Mouse (Mus musculus) lung, embryonic 16.5 days (tissue): ENCODE measurements at regions not wholly inside any gene's neighbourhood (a gene's known extent, or its start where the extent isn't known, plus 50 kb on each side); places are given as distances from the start of the nearest gene placed in this dataset.

Source experiments
- ATAC-seq: fragments of 200-750 bp; cut with Nextera tagmentation; 2 replicates; pipeline ENCODE4 v1.8.0; 2017; ENCODE audit warnings: low read depth, mild to moderate bottlenecking, moderate library complexity
- H3K27ac ChIP-seq: fragments of 300-500 bp; sonication (generic); 2 replicates; pipeline ENCODE4 v1.5.1; 2014; ENCODE audit warnings: mild to moderate bottlenecking, control low read depth, low read length
- H3K27me3 ChIP-seq: fragments of 300-500 bp; sonication (generic); 2 replicates; pipeline ENCODE4 v1.6.1; 2014; ENCODE audit warnings: low read depth, low read length, mixed read lengths; ENCODE audit not compliant: control insufficient read depth, insufficient read depth
- H3K36me3 ChIP-seq: fragments of 300-500 bp; sonication (generic); 2 replicates; pipeline ENCODE4 v1.6.1; 2014; ENCODE audit warnings: low read length; ENCODE audit not compliant: control insufficient read depth, insufficient read depth
- H3K4me1 ChIP-seq: fragments of 300-500 bp; sonication (generic); replicated peaks from 2 replicates; pipeline ENCODE4 v1.6.1; 2014; ENCODE audit warnings: low read length, mixed read lengths; ENCODE audit not compliant: control insufficient read depth, insufficient read depth
- H3K4me2 ChIP-seq: fragments of 300-500 bp; sonication (generic); 2 replicates; pipeline ENCODE4 v1.6.1; 2014; ENCODE audit warnings: low read depth, low read length, control low read depth
- H3K4me3 ChIP-seq: fragments of 300-500 bp; sonication (generic); 2 replicates; pipeline ENCODE4 v1.5.1; 2014; ENCODE audit warnings: mild to moderate bottlenecking, low read length, control low read depth
- H3K9ac ChIP-seq: fragments of 300-500 bp; sonication (generic); 2 replicates; pipeline ENCODE4 v1.6.1; 2014; ENCODE audit warnings: low read length, control low read depth
- H3K9me3 ChIP-seq: fragments of 300-500 bp; sonication (generic); 2 replicates; pipeline ENCODE4 v1.6.1; 2016; ENCODE audit warnings: low read length; ENCODE audit not compliant: control insufficient read depth
- WGBS: fragments of 180-500 bp; shearing (Covaris S2); extraction: QIAGEN DNeasy Blood & Tissue Kit; methylation state at CpG from one replicate; pipeline ENCODE4 v1.1.7; 2014; 5-methylcytosine and 5-hydroxymethylcytosine counted together

DNA sequence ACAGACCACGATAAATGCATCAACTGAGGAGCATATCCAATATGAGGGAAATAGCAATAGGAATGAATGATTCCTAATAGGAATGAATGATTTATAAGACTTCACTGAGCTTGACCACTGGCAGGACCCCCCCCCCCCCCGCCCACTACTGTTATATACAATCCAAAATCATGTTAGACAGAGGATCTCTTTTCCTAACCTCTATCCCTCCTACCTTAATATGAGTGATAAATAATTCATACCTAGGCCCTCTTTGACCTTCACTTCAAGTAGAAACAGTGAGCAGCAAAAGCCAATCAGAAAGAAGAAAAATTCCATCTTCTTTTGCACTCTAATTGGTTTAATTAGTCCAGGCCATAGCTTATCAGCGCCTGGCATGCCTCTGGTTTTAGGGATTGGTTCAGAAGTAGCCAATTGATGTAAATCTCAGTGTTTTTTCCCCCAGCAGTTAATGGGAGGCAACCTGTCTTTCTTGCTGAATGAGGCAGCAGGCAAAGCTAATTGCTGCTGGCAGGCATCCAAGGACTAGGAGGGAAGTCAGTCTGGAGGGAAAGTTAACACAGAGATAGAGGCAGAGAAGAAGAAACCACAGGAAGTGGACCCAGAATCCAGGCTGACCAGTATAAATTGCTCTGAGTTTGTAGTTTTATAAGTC is 136.7 kb upstream of the Cxxc4 start:
- Histone ChIP-seq H3K36me3 (no peaks in the 10 kb centered on the region), H3K27me3 (no peaks in the 10 kb centered on the region), H3K4me1 (0 out of 2 replicates have a peak, but pooled peaks cover 3% of the 10 kb centered on the region), H3K9ac (no peak overlapping the region), H3K27ac (no peak overlapping the region), H3K4me2 (no peak overlapping the region), H3K4me3 (no peak overlapping the region), H3K9me3 (no peaks in the 10 kb centered on the region)
- no peak for ATAC-seq
- WGBS: 63% methylated on average over 3 of the region's 3 CpGs

DNA sequence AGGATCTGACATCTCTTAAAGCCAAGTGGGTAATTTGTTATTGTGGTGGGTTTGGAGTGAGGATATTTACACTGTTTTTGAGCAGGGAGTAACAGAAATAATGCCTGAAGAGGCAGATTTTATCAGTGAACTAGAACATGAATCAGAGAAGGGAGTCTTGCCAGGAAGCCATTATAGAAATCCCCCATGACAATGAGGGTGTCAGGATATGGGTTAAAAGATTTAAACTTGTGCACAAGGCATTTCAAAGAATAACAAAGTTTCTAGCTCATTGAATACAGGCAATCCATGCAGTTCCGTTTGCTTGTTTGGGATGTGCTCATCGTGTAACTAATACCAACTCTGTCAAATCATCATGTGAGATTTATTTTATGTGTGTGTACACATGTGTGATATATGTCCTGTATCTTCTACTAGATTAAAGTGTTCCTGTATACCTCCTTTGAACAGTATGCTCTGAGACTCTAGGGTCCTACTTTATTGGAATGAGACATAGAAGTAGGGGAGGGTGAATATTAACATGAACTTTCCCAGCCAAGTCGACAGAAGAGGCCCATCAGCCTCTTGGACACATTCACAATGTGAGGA is 134.0 kb upstream of the Cxxc4 start:
- no peaks in the 10 kb centered on the region for H3K27me3 ChIP-seq
- no peaks in the 10 kb centered on the region for H3K36me3 ChIP-seq
- no peak overlapping the region for H3K4me3 ChIP-seq
- no peaks in the 10 kb centered on the region for H3K9me3 ChIP-seq
- H3K27ac ChIP-seq: no peak overlapping the region
- WGBS: 60% methylated on average over 3 of the region's 3 CpGs
- no peak overlapping the region for H3K4me2 ChIP-seq
- 0 out of 2 replicates have a peak, but pooled peaks cover 3% of the 10 kb centered on the region for H3K4me1 ChIP-seq
- H3K9ac ChIP-seq: no peak overlapping the region
- ATAC-seq: no peak

DNA sequence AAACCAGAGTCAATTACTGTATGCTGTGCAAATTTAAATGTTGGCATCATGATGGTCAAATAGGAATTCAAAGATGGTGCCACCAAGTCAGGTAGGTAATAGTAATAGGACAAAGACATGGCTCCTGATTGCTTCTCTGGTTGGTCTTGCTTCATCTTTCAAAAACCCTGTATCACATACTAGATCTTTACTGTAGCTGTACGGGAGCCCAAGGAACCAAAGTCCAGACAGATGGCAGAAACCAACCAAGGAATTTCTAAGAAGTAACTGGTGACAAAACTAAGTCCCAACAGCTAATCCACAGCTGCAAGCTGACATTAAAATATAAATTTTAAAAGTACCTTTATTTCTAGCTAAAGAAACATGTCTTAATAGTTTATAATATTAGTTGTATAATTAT is 131.7 kb upstream of the Cxxc4 start:
- Histone ChIP-seq H3K4me1 (0 out of 2 replicates have a peak, but pooled peaks cover 3% of the 10 kb centered on the region), H3K36me3 (no peaks in the 10 kb centered on the region), H3K27ac (no peak overlapping the region), H3K4me3 (no peak overlapping the region), H3K4me2 (no peak overlapping the region), H3K9ac (no peak overlapping the region), H3K27me3 (no peaks in the 10 kb centered on the region), H3K9me3 (no peaks in the 10 kb centered on the region)
- 46% methylated on average over 1 of the region's 1 CpGs for WGBS
- no peak for ATAC-seq

DNA sequence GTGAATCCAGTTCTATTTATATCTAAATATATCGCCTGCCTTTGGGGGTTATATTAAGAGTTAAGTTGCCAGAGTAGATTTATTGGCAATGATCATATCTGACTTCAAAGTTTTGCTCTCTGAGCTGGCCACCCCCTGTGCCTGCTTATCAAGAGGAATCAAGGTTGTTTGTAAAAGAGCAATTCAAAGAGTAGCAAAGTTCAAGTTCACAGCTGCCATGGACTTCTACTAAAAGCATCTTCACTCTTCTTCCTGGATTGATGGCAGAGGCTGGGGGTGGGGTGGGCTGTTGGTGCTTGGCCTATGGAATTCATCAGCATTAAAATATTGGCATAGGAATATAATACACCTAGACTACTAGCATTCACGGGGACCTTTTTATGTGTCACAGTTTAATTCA is 131.2 kb upstream of the Cxxc4 start:
- no peaks in the 10 kb centered on the region for H3K4me1 ChIP-seq
- no peak for ATAC-seq
- 68% methylated on average over 2 of the region's 2 CpGs for WGBS

DNA sequence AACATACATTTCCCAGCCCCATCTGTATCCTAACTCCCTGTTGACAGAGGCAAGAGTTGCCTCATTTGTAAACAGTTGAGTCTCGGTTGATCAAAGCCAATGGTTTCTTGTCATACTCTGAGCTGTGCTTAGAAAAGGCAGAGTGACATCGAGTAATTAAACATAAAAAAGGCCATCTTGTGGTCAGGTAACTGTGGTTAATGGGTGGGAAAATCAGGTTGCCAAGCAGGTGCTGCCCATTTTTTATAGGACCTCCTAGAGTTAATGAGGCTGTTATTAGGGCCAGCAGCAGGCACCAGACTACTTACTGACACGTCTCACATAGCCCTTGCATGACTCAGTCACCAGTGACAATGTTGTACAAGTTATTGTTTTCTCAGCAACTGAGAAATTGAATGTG is 130.7 kb upstream of the Cxxc4 start:
- Histone ChIP-seq H3K4me1 (no peaks in the 10 kb centered on the region), H3K4me2 (no peak overlapping the region), H3K27ac (no peak overlapping the region), H3K9me3 (no peaks in the 10 kb centered on the region), H3K36me3 (no peaks in the 10 kb centered on the region), H3K27me3 (no peaks in the 10 kb centered on the region), H3K9ac (no peak overlapping the region), H3K4me3 (no peak overlapping the region)
- ATAC-seq: no peak
- WGBS: 53% methylated on average over 3 of the region's 3 CpGs

More for the DNA sequence above, 131.2 kb upstream of the Cxxc4 start:
- Histone ChIP-seq H3K4me2 (no peak overlapping the region), H3K4me3 (no peak overlapping the region), H3K9ac (no peak overlapping the region), H3K27me3 (no peaks in the 10 kb centered on the region), H3K36me3 (no peaks in the 10 kb centered on the region), H3K27ac (no peak overlapping the region), H3K9me3 (no peaks in the 10 kb centered on the region)

DNA sequence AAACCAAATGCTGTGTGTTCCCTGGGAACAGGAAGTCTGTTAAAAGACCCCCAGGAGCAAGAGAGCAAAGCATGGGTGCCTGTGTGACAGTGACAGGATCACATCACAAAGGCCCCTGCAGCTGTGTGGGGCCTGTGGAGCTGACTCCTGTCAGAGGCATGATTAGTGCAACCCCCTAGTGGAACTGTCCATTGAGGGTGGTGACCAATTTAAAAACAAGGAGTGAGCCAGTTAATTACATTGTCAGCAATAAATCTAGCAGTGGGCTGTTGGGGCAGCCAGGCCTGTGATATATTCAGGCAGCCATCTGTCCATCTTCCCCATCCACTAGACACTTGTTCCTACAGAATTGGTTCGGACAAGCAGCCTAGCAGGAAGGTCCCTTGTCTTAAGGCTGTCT is 121.8 kb upstream of the Cxxc4 start:
- Histone ChIP-seq H3K9ac (no peak overlapping the region), H3K36me3 (no peaks in the 10 kb centered on the region), H3K9me3 (no peaks in the 10 kb centered on the region), H3K27ac (no peak overlapping the region), H3K4me3 (no peak overlapping the region), H3K4me2 (no peak overlapping the region), H3K4me1 (no peaks in the 10 kb centered on the region), H3K27me3 (no peaks in the 10 kb centered on the region)
- ATAC-seq: no peak
- 67% methylated on average over 1 of the region's 1 CpGs for WGBS

DNA sequence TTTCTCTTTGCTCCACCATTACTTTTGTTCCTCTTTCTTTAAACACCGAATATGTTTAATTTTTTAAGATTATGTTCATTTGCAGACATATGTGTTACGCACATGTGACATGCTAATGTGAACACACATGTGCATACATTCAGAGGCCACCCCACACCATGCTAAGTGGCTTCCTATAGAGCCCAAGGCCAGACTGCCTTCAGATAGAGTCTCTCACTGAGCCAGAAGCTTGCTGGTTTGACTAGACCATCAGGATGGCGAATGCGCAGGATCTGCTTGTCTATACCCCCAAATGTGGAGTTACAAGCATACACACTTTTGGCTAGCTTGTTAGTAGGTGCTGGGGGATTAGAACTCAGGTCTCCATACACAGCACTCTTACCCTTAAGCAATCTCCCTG is 121.3 kb upstream of the Cxxc4 start:
- H3K4me2 ChIP-seq: no peak overlapping the region
- no peaks in the 10 kb centered on the region for H3K9me3 ChIP-seq
- no peaks in the 10 kb centered on the region for H3K4me1 ChIP-seq
- H3K9ac ChIP-seq: no peak overlapping the region
- H3K36me3 ChIP-seq: no peaks in the 10 kb centered on the region
- no peak overlapping the region for H3K4me3 ChIP-seq
- no peak for ATAC-seq
- H3K27me3 ChIP-seq: no peaks in the 10 kb centered on the region
- 89% methylated on average over 4 of the region's 4 CpGs for WGBS
- no peak overlapping the region for H3K27ac ChIP-seq

DNA sequence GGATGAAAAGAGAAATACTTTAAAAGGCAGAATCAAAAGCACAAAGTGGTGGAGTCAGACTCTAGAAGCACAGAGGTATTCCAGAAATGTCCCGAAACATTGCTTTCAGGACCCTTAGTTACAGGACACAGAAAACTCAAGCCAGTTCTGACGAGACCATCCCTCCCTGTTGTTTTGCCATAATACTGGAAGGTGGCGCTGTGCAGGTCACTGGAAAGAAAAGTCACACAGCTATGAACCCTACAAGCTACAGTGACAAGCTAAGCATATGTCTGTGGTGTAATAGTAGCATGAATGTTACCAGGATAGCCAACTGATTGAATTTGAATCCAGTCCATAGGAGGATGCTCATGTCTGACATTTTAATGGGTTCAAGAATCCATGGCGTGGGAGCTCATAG is 117.4 kb upstream of the Cxxc4 start:
- H3K4me2 ChIP-seq: no peak overlapping the region
- WGBS: 71% methylated on average over 4 of the region's 4 CpGs
- no peak overlapping the region for H3K27ac ChIP-seq
- ATAC-seq: no peak
- H3K4me3 ChIP-seq: no peak overlapping the region
- H3K4me1 ChIP-seq: no peaks in the 10 kb centered on the region
- no peaks in the 10 kb centered on the region for H3K36me3 ChIP-seq
- no peaks in the 10 kb centered on the region for H3K27me3 ChIP-seq
- H3K9ac ChIP-seq: no peak overlapping the region
- no peaks in the 10 kb centered on the region for H3K9me3 ChIP-seq

DNA sequence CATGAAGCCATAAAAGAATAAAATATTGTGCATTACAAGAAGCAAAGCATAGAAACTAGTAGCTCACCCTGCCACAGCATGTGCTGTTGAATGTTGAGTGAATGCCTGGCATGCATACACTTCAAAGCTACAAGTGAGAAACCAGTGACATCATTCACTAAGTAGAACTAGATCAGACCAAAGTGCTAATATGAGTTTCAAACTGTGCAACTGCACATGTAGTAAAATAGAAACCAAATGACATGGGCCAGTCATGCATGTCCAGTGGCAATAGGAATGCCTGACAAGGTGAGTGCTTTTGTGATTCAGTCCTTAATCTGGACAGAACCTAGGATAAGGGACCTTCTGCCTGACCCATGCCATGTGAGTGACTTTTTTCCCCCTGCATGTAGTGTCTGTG is 111.3 kb upstream of the Cxxc4 start:
- Histone ChIP-seq H3K36me3 (no peaks in the 10 kb centered on the region), H3K4me1 (no peaks in the 10 kb centered on the region), H3K4me2 (no peak overlapping the region), H3K9me3 (no peaks in the 10 kb centered on the region), H3K27ac (no peak overlapping the region), H3K4me3 (no peak overlapping the region), H3K27me3 (no peaks in the 10 kb centered on the region), H3K9ac (no peak overlapping the region)
- ATAC-seq: no peak
